ENCODE assay signal across 9 mouse cellular contexts in genomic region chr9:48834006-48834405, GRCm38 (mm10). TPM values are rescaled to one million over a fixed set of nuclear protein-coding genes. Genes with fewer than 3 reads are reported as not detected.
DNase-seq lines count a peak whose midpoint lies in the region; ATAC-seq and TF ChIP-seq lines count a peak whose summit lies in the region.
"Had no signal": no experiment of that assay in that cellular context is flagged by ENCODE, and none has a peak within 500 bp of the region (broad histone marks: within the 10 kb centered on the region; RNA-seq: fewer than 3 reads in every experiment).

No protein-coding gene starts in this region.

- 30% methylated on average over 4 of the region's 4 CpGs for WGBS in lung, adult 2 months
- WGBS in forebrain, embryonic 15.5 days: 29% methylated on average over 4 of the region's 4 CpGs
- WGBS in limb, embryonic 10.5 days: 21% methylated on average over 4 of the region's 4 CpGs
- 13% methylated on average over 4 of the region's 4 CpGs for WGBS in neural tube, embryonic 15.5 days

- no peak overlapping the region for H3K9ac ChIP-seq in forebrain, embryonic 15.5 days (replicated peaks)
- H3K9ac ChIP-seq in neural tube, embryonic 15.5 days (replicated peaks): 0 out of 2 replicates have a peak overlapping the region, but pooled peaks have one; percentile 72

- H3K27me3 ChIP-seq in forebrain, embryonic 15.5 days: peaks cover 44% of the 10 kb centered on the region
- peaks cover 80% of the 10 kb centered on the region for H3K27me3 ChIP-seq in limb, embryonic 10.5 days (ENCODE audit: low read depth, poor library complexity, severe bottlenecking)
- H3K27me3 ChIP-seq in neural tube, embryonic 15.5 days (replicated peaks): peaks cover 21% of the 10 kb centered on the region

- H3K36me3 ChIP-seq in forebrain, embryonic 15.5 days: no peaks in the 10 kb centered on the region
- peaks cover 43% of the 10 kb centered on the region for H3K36me3 ChIP-seq in limb, embryonic 10.5 days
- H3K36me3 ChIP-seq in neural tube, embryonic 15.5 days: no peaks in the 10 kb centered on the region; the same call in 1 of the 2 replicates

- H3K4me2 ChIP-seq in forebrain, embryonic 15.5 days (replicated peaks): peak overlapping the region; percentile 100
- peak overlapping the region; percentile 97 for H3K4me2 ChIP-seq in neural tube, embryonic 15.5 days

- H3K4me1 ChIP-seq in lung, adult 2 months (ENCODE audit: control insufficient read depth, insufficient read depth, low read length): peaks cover 24% of the 10 kb centered on the region
- peaks cover 32% of the 10 kb centered on the region for H3K4me1 ChIP-seq in forebrain, embryonic 15.5 days
- peaks cover 82% of the 10 kb centered on the region for H3K4me1 ChIP-seq in limb, embryonic 10.5 days
- peaks cover 49% of the 10 kb centered on the region for H3K4me1 ChIP-seq in neural tube, embryonic 15.5 days

- DNase-seq in lung, adult 2 months: no peak
- DNase-seq in lung, postnatal 36 days: no peak
- no peak for DNase-seq in limb, embryonic 10.5 days (ENCODE audit: low spot score)
- no peak for DNase-seq in left cerebral cortex, adult 11 months (ENCODE audit: low spot score)
- no peak for DNase-seq in cerebellum, adult 11-12 months
- DNase-seq in layer of hippocampus, adult 9-10 months (ENCODE audit: low spot score): no peak

- no peaks in the 10 kb centered on the region for H3K9me3 ChIP-seq in forebrain, embryonic 15.5 days
- H3K9me3 ChIP-seq in limb, embryonic 10.5 days (replicated peaks): no peaks in the 10 kb centered on the region
- H3K9me3 ChIP-seq in neural tube, embryonic 15.5 days (replicated peaks): no peaks in the 10 kb centered on the region

- no peak overlapping the region for H3K27ac ChIP-seq in forebrain, embryonic 15.5 days (replicated peaks)
- H3K27ac ChIP-seq in limb, embryonic 10.5 days: peak overlapping the region; percentile 90
- no peak overlapping the region for H3K27ac ChIP-seq in neural tube, embryonic 15.5 days (replicated peaks)

- ATAC-seq in forebrain, embryonic 15.5 days (replicated peaks): no peak
- ATAC-seq in neural tube, embryonic 15.5 days (ENCODE audit: low FRiP score): no peak

- TF ChIP-seq POLR2A in lung, adult 2 months (IDR thresholded peaks at IDR 0.05; ENCODE audit: borderline replicate concordance, extremely low read depth, low read depth, low read length): peak; percentile 37; the same call in 1 of the 2 replicates

- TF ChIP-seq CTCF in lung, adult 2 months (IDR thresholded peaks at IDR 0.05; ENCODE audit: insufficient read depth, low read length): no peak

- peak overlapping the region; percentile 94 for H3K4me3 ChIP-seq in lung, adult 2 months (replicated peaks; ENCODE audit: extremely low read depth, low read depth, low read length)
- peak overlapping the region; percentile 71 for H3K4me3 ChIP-seq in forebrain, embryonic 15.5 days
- H3K4me3 ChIP-seq in limb, embryonic 10.5 days: peak overlapping the region; percentile 86
- peak overlapping the region; percentile 70 for H3K4me3 ChIP-seq in neural tube, embryonic 15.5 days (replicated peaks)
- H3K4me3 ChIP-seq: myocyte had no signal

RNA-seq across cellular contexts. Expression of gene Zbtb16, which starts 2.0 kb away (rescaled TPM):
- 16.0 and 44.4 TPM in 2 replicates for polyA plus RNA-seq in lung, adult 2 months (2012; rRNA removed)
- 5.2 and 5.7 TPM in 2 replicates for polyA plus RNA-seq in forebrain, embryonic 15.5 days (2015; fragmentation: Nextera tagmentation; extraction: Ambion mirVana)
- 19.7 and 29.3 TPM in 2 replicates for polyA plus RNA-seq in limb, embryonic 10.5 days (2016; fragmentation: Nextera tagmentation; extraction: Ambion mirVana)
- polyA plus RNA-seq in neural tube, embryonic 15.5 days (2015; fragmentation: Nextera tagmentation; extraction: Ambion mirVana): 9.7 and 10.8 TPM in 2 replicates
- polyA plus RNA-seq: myocyte had no signal
